In genomic region chr2:24974906-24975703, GRCm38 (mm10) we compare ENCODE assay signal across 1 mouse cellular context.
TF ChIP-seq lines count a peak whose summit lies in the region.

Mrpl41 (minus strand) TSS chr2:24975098.

TF ChIP-seq in MEL, 35 proteins besides CTCF, POLR2A, EP300 and RAD21 (continued from another document):
- peak; percentile 77; the same call in 1 of the 2 replicates for TF ChIP-seq E2F4 (IDR thresholded peaks at IDR 0.05; ENCODE audit: borderline replicate concordance, low read depth, low read length)
- TF ChIP-seq GABPA (IDR thresholded peaks at IDR 0.05; ENCODE audit: low read depth, low read length) = no peak
- TF ChIP-seq JUND (IDR thresholded peaks at IDR 0.05; ENCODE audit: low read depth, low read length) = no peak
- TF ChIP-seq POLR2AphosphoS5 (IDR thresholded peaks at IDR 0.05; ENCODE audit: borderline replicate concordance, low read depth, low read length) = no peak
- no peak for TF ChIP-seq MYB (IDR thresholded peaks at IDR 0.05; ENCODE audit: low read depth, low read length)
- no peak for TF ChIP-seq TAL1 (IDR thresholded peaks at IDR 0.05; ENCODE audit: low read length)
TF ChIP-seq in MEL: peak in this region for 17.
